Mouse (Mus musculus): ENCODE measurements around the gene Cr1l.

The Cr1l gene

DNA sequence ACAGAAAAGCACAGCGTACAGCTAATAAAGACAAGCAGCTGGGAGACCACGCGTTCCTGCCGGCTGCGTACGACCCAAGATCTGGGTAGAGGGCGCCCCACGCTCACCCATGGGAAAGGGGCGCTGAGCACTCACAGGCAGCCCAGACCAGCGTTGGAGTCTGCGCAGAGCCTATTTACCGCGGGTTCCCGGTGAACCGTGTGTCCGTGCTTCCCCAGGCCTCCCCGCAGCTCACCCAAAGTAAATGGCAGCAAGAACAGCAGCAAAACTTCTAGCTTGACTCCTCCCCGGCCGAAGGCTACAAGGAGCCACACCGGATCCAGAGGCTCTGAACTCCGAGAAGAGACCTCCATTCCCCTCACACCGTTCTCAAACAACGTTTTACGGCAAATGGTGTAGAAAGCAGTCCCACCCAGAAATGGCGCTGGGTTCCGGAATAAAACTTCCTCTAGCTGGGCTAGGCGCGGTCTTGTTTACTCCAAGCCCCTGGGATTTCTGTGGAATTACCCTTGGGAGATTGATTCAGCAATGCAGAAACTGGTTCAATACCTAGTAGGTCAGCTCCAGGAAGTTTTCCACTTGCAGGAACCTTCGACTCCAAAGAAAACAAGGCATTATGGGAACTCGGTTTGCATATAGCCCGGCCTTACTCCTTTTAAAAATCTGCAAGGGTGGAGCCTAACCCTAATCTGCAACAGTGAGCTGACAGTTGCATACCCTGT is at the start of gene Cr1l:
TSS of gene Cr1l (minus strand) at position 634 of the 722 bp plus-strand sequence.
- DNase-seq (ENCODE audit: extremely low spot score) = peak; percentile 90

GRCm38 (mm10) chr1:195175980-195176931 is 44.9 kb upstream of the Cr1l start, which contains the start of gene Cr2:
Gene Cr2, minus strand, starts transcription at chr1:195176716.
- peak; percentile 77 for DNase-seq (ENCODE audit: extremely low spot score)

GRCm38 (mm10) chr1:195164996-195165755 is 33.8 kb upstream of the Cr1l start:
- DNase-seq (ENCODE audit: extremely low spot score) = no peak

DNA sequence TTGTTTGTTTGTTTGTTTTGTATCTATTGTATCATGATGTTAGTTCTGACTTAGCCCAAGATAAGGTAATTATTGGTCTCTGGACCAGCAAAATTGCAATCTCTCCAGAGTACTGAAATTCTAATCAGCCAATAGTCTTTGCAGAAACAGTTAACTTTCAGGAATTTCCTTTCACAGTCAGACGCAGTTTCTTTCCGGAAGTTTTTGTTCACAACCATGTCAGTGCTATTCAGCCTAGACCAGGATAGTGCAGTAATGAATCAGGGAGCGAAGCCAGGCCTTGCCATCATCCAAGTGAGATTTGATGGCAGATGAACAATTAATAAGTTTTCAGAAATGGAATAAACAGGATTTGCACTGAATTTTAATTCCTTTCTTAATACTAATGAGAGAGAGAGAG is 684 bp upstream of the Cr1l start:
- DNase-seq (ENCODE audit: extremely low spot score) = no peak

DNA sequence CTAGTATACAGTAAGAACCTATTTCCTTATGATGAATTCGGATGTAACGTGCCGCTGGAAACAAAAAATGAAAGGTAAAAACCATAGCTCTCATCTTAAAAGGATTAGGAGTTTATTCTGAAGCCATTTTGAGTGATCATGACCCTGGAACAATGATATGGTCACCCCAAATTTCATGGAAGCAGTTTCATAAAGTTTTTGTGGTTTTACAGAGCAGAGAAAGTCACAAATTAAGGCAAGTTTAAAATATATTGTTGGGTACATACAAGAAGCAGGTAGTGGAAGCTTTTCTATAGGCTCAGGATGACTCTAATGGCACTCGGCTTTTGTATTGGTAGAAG is 259 bp upstream of the Cr1l start:
- no peak for DNase-seq (ENCODE audit: extremely low spot score)

- DNase-seq (ENCODE audit: extremely low spot score) = no peak
Observed at GRCm38 (mm10) chr1:195130479-195130878, 907 bp downstream of the Cr1l start.

DNA sequence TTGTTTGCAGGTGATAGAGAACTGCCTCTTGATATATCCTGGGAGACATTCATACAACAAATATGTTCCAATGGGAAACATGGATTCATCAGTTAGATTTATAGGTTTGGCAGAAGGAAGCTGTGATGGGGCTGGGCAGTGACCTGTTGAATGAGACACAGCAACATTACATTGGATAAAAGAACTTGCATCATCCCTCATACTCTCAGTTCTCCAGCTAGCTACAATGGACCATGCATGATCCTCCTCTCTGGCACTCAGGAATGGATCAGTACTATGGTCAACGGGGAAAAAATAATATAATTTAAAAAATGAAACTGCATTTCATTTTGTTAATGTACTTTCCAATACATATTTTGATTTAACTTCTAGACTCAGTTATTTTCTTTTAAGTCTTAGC is 1.5 kb downstream of the Cr1l start:
- no peak for DNase-seq (ENCODE audit: extremely low spot score)

- DNase-seq (ENCODE audit: extremely low spot score) = no peak
Observed at GRCm38 (mm10) chr1:195114414-195114813, 17.0 kb downstream of the Cr1l start.

DNA sequence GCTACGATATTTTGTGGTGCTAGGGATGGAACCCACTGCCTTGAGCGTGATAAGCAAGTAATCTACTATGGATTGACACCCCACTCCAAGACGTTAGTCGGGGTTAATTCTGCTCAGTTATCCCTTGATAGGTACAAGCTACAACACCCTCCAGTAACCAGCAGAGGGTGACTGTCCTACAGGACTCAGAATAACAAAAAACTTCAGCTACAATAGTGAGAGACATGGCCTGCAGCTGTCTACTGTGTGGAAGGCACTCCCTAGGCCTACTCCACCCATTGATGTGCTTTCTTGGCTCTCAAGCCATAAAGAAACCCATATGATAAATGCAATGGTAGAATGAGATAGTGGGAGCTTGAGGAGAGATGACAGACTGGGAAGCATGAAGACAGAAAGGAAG is 17.8 kb downstream of the Cr1l start:
- no peak for DNase-seq (ENCODE audit: extremely low spot score)

GRCm38 (mm10) chr1:195100693-195101092 is 30.7 kb downstream of the Cr1l start:
- no peak for DNase-seq (ENCODE audit: extremely low spot score)

GRCm38 (mm10) chr1:195098004-195098403 is 33.4 kb downstream of the Cr1l start:
- no peak for DNase-seq (ENCODE audit: extremely low spot score)

DNA sequence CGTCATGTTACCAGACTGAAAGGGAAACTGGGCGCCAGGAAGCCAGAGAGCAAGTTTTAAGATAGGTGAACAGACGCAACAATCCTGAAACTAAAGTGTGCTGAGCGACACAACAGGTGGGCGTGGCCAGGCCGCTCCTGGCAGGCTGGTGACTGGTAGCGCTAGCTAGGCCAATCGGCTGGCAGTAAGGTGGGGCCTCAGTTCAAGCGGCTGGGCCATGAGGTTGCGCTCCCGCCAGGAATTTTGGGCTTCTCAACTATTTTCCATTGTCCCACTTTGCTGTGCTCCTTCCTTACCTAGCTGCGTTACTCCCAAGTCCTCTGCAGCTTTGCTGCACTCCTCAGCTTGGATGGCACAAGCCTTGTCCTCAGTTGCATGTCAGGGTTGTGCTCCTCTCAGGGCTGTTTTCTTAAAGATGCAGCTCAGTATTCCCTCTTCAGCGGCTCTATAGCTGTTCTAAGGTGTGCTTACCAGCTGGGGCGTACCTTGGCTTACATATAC is 39.1 kb downstream of the Cr1l start, which contains the start of gene Cd46:
TSS of gene Cd46 (minus strand) at position 30 of the 501 bp plus-strand sequence.
- DNase-seq (ENCODE audit: extremely low spot score) = peak; percentile 77

GRCm38 (mm10) chr1:195091699-195092219 is 39.6 kb downstream of the Cr1l start:
- no peak for DNase-seq (ENCODE audit: extremely low spot score)

DNA sequence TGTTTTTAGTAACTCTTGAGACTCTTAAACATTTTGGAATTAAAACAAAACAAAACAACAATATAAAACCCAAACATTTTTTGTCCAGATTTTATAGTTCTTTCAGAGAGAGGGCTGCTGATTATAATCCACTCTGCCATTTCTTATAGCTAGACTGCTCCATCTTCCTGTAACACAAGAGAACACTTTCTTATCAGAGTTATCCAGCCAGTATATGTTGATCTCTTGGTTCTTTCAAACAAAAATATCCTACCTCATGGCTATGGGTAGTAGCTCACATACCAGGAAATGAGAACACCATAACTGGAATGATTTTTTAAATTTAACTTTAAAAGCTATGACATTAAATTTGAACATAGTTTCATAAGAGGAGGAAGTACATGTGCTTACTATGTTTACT is 49.2 kb downstream of the Cr1l start:
- DNase-seq (ENCODE audit: extremely low spot score) = no peak
